Comparison of ENCODE assay signal across 7 mouse cellular contexts in genomic region chr7:44593775-44594174, GRCm38 (mm10). TPM values are rescaled to one million over a fixed set of nuclear protein-coding genes. Genes with fewer than 3 reads are reported as not detected.
A peak's percentile ranks its signal among the peaks of the same experiment; 100 is the strongest.
DNase-seq lines count a peak whose midpoint lies in the region; ATAC-seq and TF ChIP-seq lines count a peak whose summit lies in the region.

No protein-coding gene starts in this region.

- no peak overlapping the region for H3K27ac ChIP-seq in embryonic facial prominence, embryonic 15.5 days (replicated peaks)
- no peak overlapping the region for H3K27ac ChIP-seq in heart, embryonic 11.5 days (ENCODE audit: low read depth, low read length)
- no peak overlapping the region for H3K27ac ChIP-seq in kidney, embryonic 16.5 days (ENCODE audit: low read length)
- no peak overlapping the region for H3K27ac ChIP-seq in limb, embryonic 15.5 days

- no peak overlapping the region for H3K9ac ChIP-seq in embryonic facial prominence, embryonic 15.5 days
- no peak overlapping the region for H3K9ac ChIP-seq in heart, embryonic 11.5 days (ENCODE audit: low read depth, low read length)
- no peak overlapping the region for H3K9ac ChIP-seq in kidney, embryonic 16.5 days (replicated peaks; ENCODE audit: low read length)
- H3K9ac ChIP-seq in limb, embryonic 15.5 days, result no peak overlapping the region

- DNase-seq in brain, embryonic 14.5 days (ENCODE audit: low read depth), result peak; percentile 97
- peak; percentile 74 to 91 for DNase-seq in spleen, postnatal 4 days (ENCODE audit: low spot score in 2 of 2)

- no peaks in the 10 kb centered on the region for H3K36me3 ChIP-seq in embryonic facial prominence, embryonic 15.5 days
- H3K36me3 ChIP-seq in heart, embryonic 11.5 days (ENCODE audit: control insufficient read depth, insufficient read depth, low read length), result no peaks in the 10 kb centered on the region
- no peaks in the 10 kb centered on the region for H3K36me3 ChIP-seq in kidney, embryonic 16.5 days (ENCODE audit: insufficient read depth, low read length)
- no peaks in the 10 kb centered on the region for H3K36me3 ChIP-seq in limb, embryonic 15.5 days
- no peaks in the 10 kb centered on the region for H3K36me3 ChIP-seq in myocyte (ENCODE audit: control insufficient read depth, insufficient read depth)

- peaks cover 37% of the 10 kb centered on the region for H3K4me1 ChIP-seq in embryonic facial prominence, embryonic 15.5 days
- peaks cover 9% of the 10 kb centered on the region for H3K4me1 ChIP-seq in heart, embryonic 11.5 days (ENCODE audit: control insufficient read depth, insufficient read depth, low read length)
- peaks cover 24% of the 10 kb centered on the region for H3K4me1 ChIP-seq in kidney, embryonic 16.5 days (ENCODE audit: insufficient read depth, low read length)
- peaks cover 41% of the 10 kb centered on the region for H3K4me1 ChIP-seq in limb, embryonic 15.5 days

- no peaks in the 10 kb centered on the region for H3K9me3 ChIP-seq in embryonic facial prominence, embryonic 15.5 days (replicated peaks)
- H3K9me3 ChIP-seq in heart, embryonic 11.5 days (replicated peaks; ENCODE audit: control insufficient read depth, low read length), result no peaks in the 10 kb centered on the region
- H3K9me3 ChIP-seq in kidney, embryonic 16.5 days (ENCODE audit: low read length), result no peaks in the 10 kb centered on the region
- H3K9me3 ChIP-seq in limb, embryonic 15.5 days, result no peaks in the 10 kb centered on the region

- under 1% methylated on average over 22 of the region's 22 CpGs for WGBS in embryonic facial prominence, embryonic 15.5 days
- WGBS in heart, embryonic 11.5 days (ENCODE audit: insufficient replicate concordance), result under 1% methylated on average over 21 of the region's 22 CpGs
- under 1% methylated on average over 21 of the region's 22 CpGs for WGBS in kidney, embryonic 16.5 days
- WGBS in limb, embryonic 15.5 days, result 1% methylated on average over 22 of the region's 22 CpGs

- no peak for ATAC-seq in embryonic facial prominence, embryonic 15.5 days (ENCODE audit: insufficient number of reproducible peaks, low FRiP score, low TSS enrichment, low read depth)
- ATAC-seq in heart, embryonic 11.5 days (replicated peaks; ENCODE audit: insufficient number of reproducible peaks, low FRiP score, low TSS enrichment), result no peak
- peak; percentile 11; the same call in 1 of the 2 replicates for ATAC-seq in kidney, embryonic 16.5 days (ENCODE audit: low FRiP score, low TSS enrichment)
- no peak for ATAC-seq in limb, embryonic 15.5 days (ENCODE audit: insufficient number of reproducible peaks, low FRiP score, low TSS enrichment, low read depth)

- H3K4me3 ChIP-seq in embryonic facial prominence, embryonic 15.5 days (replicated peaks), result 0 out of 2 replicates have a peak overlapping the region, but pooled peaks have one; percentile 13
- no peak overlapping the region for H3K4me3 ChIP-seq in heart, embryonic 11.5 days (ENCODE audit: low read depth, low read length)
- H3K4me3 ChIP-seq in kidney, embryonic 16.5 days (ENCODE audit: low read length), result no peak overlapping the region
- no peak overlapping the region for H3K4me3 ChIP-seq in limb, embryonic 15.5 days
- no peak overlapping the region for H3K4me3 ChIP-seq in myocyte

- no peak overlapping the region for H3ac ChIP-seq in myocyte (ENCODE audit: control insufficient read depth, insufficient read length)

- peaks cover 38% of the 10 kb centered on the region for H3K27me3 ChIP-seq in embryonic facial prominence, embryonic 15.5 days
- peaks cover 52% of the 10 kb centered on the region for H3K27me3 ChIP-seq in heart, embryonic 11.5 days (ENCODE audit: control insufficient read depth, insufficient read depth, low read length)
- peaks cover 53% of the 10 kb centered on the region for H3K27me3 ChIP-seq in kidney, embryonic 16.5 days (ENCODE audit: insufficient read depth, low read length)
- peaks cover 53% of the 10 kb centered on the region for H3K27me3 ChIP-seq in limb, embryonic 15.5 days
- peaks cover 63% of the 10 kb centered on the region for H3K27me3 ChIP-seq in myocyte (ENCODE audit: control insufficient read depth, insufficient read depth, insufficient read length)

- TF ChIP-seq POLR2A in brain, embryonic 14.5 days (IDR thresholded peaks at IDR 0.05; ENCODE audit: borderline replicate concordance, extremely low read depth, insufficient read depth, insufficient read length, poor library complexity, severe bottlenecking), result peak; percentile 33; the same call in 1 of the 2 replicates
- TF ChIP-seq POLR2A in myocyte (IDR thresholded peaks at IDR 0.05; ENCODE audit: insufficient read length, low read depth), result no peak

- H3K4me2 ChIP-seq in embryonic facial prominence, embryonic 15.5 days (replicated peaks), result peak overlapping the region; percentile 34
- peak overlapping the region; percentile 23; the same call in 1 of the 2 replicates for H3K4me2 ChIP-seq in heart, embryonic 11.5 days
- H3K4me2 ChIP-seq in kidney, embryonic 16.5 days (replicated peaks; ENCODE audit: low read depth, low read length), result 0 out of 2 replicates have a peak overlapping the region, but pooled peaks have one; percentile 17
- peak overlapping the region; percentile 19; the same call in 1 of the 2 replicates for H3K4me2 ChIP-seq in limb, embryonic 15.5 days
- H3K4me2 ChIP-seq in myocyte (ENCODE audit: low read depth), result no peak overlapping the region

- no peak for TF ChIP-seq CTCF in brain, embryonic 14.5 days (IDR thresholded peaks at IDR 0.05; ENCODE audit: borderline replicate concordance, extremely low read depth, insufficient read depth, insufficient read length)

- H3K79me2 ChIP-seq in myocyte (ENCODE audit: control insufficient read depth, insufficient read depth), result no peaks in the 10 kb centered on the region

TF ChIP-seq in myocyte, 11 proteins besides CTCF, POLR2A, EP300 and RAD21:
- TF ChIP-seq MYOD1 (IDR thresholded peaks at IDR 0.05; ENCODE audit: control insufficient read depth in 1 of 3, insufficient read length in 2 of 3, low read depth in 2 of 3) (no peak), REST (IDR thresholded peaks at IDR 0.05; ENCODE audit: insufficient read depth, insufficient read length) (peak; percentile 92), SRF (IDR thresholded peaks at IDR 0.05; ENCODE audit: control insufficient read depth, insufficient read length, low read depth) (no peak), TCF3 (IDR thresholded peaks at IDR 0.05; ENCODE audit: insufficient read length, low read depth) (no peak)

RNA-seq across cellular contexts. Expression of gene Kcnc3, which starts 3.3 kb away (rescaled TPM):
- polyA plus RNA-seq in brain, embryonic 14.5 days (2012; rRNA removed), result 16.6 and 27.2 TPM in 2 replicates
- polyA plus RNA-seq in embryonic facial prominence, embryonic 15.5 days (2015; fragmentation: Nextera tagmentation; extraction: Ambion mirVana), result 0.46 and 0.84 TPM in 2 replicates
- polyA plus RNA-seq in heart, embryonic 11.5 days (2014; fragmentation: Nextera tagmentation; extraction: Ambion mirVana), result 0.07 and 0.23 TPM in 2 replicates
- 0.11 and 0.14 TPM in 2 replicates for polyA plus RNA-seq in kidney, embryonic 16.5 days (2015; fragmentation: Nextera tagmentation; extraction: Ambion mirVana)
- polyA plus RNA-seq in limb, embryonic 15.5 days (2015; fragmentation: Nextera tagmentation; extraction: Ambion mirVana), result 0.16 and 0.20 TPM in 2 replicates
- polyA plus RNA-seq in myocyte (2012; fragmentation: generic; extraction: Trizol), result 0.92 TPM

RNA-seq across cellular contexts. Expression of gene Napsa, which starts 21.6 kb away (rescaled TPM):
- polyA plus RNA-seq in brain, embryonic 14.5 days (2012; rRNA removed), result 0.16 and 0.42 TPM in 2 replicates
- 2.8 and 2.9 TPM in 2 replicates for polyA plus RNA-seq in embryonic facial prominence, embryonic 15.5 days (2015; fragmentation: Nextera tagmentation; extraction: Ambion mirVana)
- 0.70 TPM in 1 of 2 replicates, not detected in the other for polyA plus RNA-seq in heart, embryonic 11.5 days (2014; fragmentation: Nextera tagmentation; extraction: Ambion mirVana)
- polyA plus RNA-seq in kidney, embryonic 16.5 days (2015; fragmentation: Nextera tagmentation; extraction: Ambion mirVana), result 70.0 and 83.8 TPM in 2 replicates
- polyA plus RNA-seq in limb, embryonic 15.5 days (2015; fragmentation: Nextera tagmentation; extraction: Ambion mirVana), result 2.1 and 3.6 TPM in 2 replicates
- not detected for polyA plus RNA-seq in myocyte (2012; fragmentation: generic; extraction: Trizol)

RNA-seq across cellular contexts. Expression of gene Nr1h2, which starts 40.0 kb away (rescaled TPM):
- 79.7 and 96.8 TPM in 2 replicates for polyA plus RNA-seq in brain, embryonic 14.5 days (2012; rRNA removed)
- polyA plus RNA-seq in embryonic facial prominence, embryonic 15.5 days (2015; fragmentation: Nextera tagmentation; extraction: Ambion mirVana), result 76.9 and 83.4 TPM in 2 replicates
- 48.5 and 53.4 TPM in 2 replicates for polyA plus RNA-seq in heart, embryonic 11.5 days (2014; fragmentation: Nextera tagmentation; extraction: Ambion mirVana)
- polyA plus RNA-seq in kidney, embryonic 16.5 days (2015; fragmentation: Nextera tagmentation; extraction: Ambion mirVana), result 93.1 and 94.3 TPM in 2 replicates
- polyA plus RNA-seq in limb, embryonic 15.5 days (2015; fragmentation: Nextera tagmentation; extraction: Ambion mirVana), result 71.9 and 79.8 TPM in 2 replicates
- 94.7 TPM for polyA plus RNA-seq in myocyte (2012; fragmentation: generic; extraction: Trizol)

RNA-seq across cellular contexts. Expression of gene Pold1, which starts 45.1 kb away (rescaled TPM):
- polyA plus RNA-seq in brain, embryonic 14.5 days (2012; rRNA removed), result 38.4 and 70.1 TPM in 2 replicates
- 77.9 and 86.2 TPM in 2 replicates for polyA plus RNA-seq in embryonic facial prominence, embryonic 15.5 days (2015; fragmentation: Nextera tagmentation; extraction: Ambion mirVana)
- polyA plus RNA-seq in heart, embryonic 11.5 days (2014; fragmentation: Nextera tagmentation; extraction: Ambion mirVana), result 40.1 and 43.1 TPM in 2 replicates
- polyA plus RNA-seq in kidney, embryonic 16.5 days (2015; fragmentation: Nextera tagmentation; extraction: Ambion mirVana), result 105 and 107 TPM in 2 replicates
- 75.7 and 83.6 TPM in 2 replicates for polyA plus RNA-seq in limb, embryonic 15.5 days (2015; fragmentation: Nextera tagmentation; extraction: Ambion mirVana)
- 23.9 TPM for polyA plus RNA-seq in myocyte (2012; fragmentation: generic; extraction: Trizol)

Comparison
In these comparisons a context has a peak if more than half of its experiments do, and no peak if none do; other contexts are left out.
1. RNA of gene Napsa, which starts 21.6 kb away (polyA plus RNA-seq): 70.0 to 83.8 TPM in kidney, embryonic 16.5 days; 2.8 to 2.9 TPM in embryonic facial prominence, embryonic 15.5 days, 2.1 to 3.6 TPM in limb, embryonic 15.5 days, 0.70 TPM in heart, embryonic 11.5 days, 0.16 to 0.42 TPM in brain, embryonic 14.5 days and not detected in myocyte (single experiment); every median in the first group is over 10 times any median in the second.